Mouse (Mus musculus) thymus, adult 2 months (tissue): ENCODE data around the gene Farp1.

ENCODE experiments used
- CTCF ChIP-seq: fragments of 200-500 bp; IDR thresholded peaks from 2 replicates; pipeline ENCODE4 v1.5.1; 2012; ENCODE audit warnings: mild to moderate bottlenecking, control low read depth, low read length, moderate library complexity, borderline replicate concordance; ENCODE audit not compliant: control insufficient read depth, poor library complexity, insufficient read depth; ENCODE audit errors: extremely low read depth
- POLR2A ChIP-seq: fragments of 200-500 bp; IDR thresholded peaks from 2 replicates; pipeline ENCODE4 v1.6.1; 2012; ENCODE audit warnings: mild to moderate bottlenecking, low read length, control low read depth, moderate library complexity; ENCODE audit not compliant: control insufficient read depth, poor library complexity, insufficient read depth; ENCODE audit errors: extremely low read depth

- no peak for TF ChIP-seq CTCF
- TF ChIP-seq POLR2A = no peak
Measured at GRCm38 (mm10) chr14:121073093-121073866, 38.3 kb downstream of the Farp1 start.
